Mouse (Mus musculus) kidney, embryonic 16.5 days (tissue): ENCODE data around the gene Abcf2. TPM values are rescaled to one million over a fixed set of nuclear protein-coding genes. Genes with fewer than 3 reads are reported as not detected.

Source experiments
- ATAC-seq: fragments of 200-750 bp; cut with Nextera tagmentation; 2 replicates; pipeline ENCODE4 v1.8.0; 2017; ENCODE audit warnings: moderate TSS enrichment; ENCODE audit not compliant: low FRiP score, low TSS enrichment
- H3K27ac ChIP-seq: fragments of 300-500 bp; sonication (generic); 2 replicates; pipeline ENCODE4 v1.5.1; 2014; ENCODE audit warnings: low read length
- H3K27me3 ChIP-seq: fragments of 300-500 bp; sonication (generic); 2 replicates; pipeline ENCODE4 v1.6.1; 2014; ENCODE audit warnings: low read length, control low read depth, mixed read lengths; ENCODE audit not compliant: insufficient read depth
- H3K36me3 ChIP-seq: fragments of 300-500 bp; sonication (generic); 2 replicates; pipeline ENCODE4 v1.6.1; 2014; ENCODE audit warnings: low read length, control low read depth, mixed read lengths; ENCODE audit not compliant: insufficient read depth
- H3K4me1 ChIP-seq: fragments of 300-500 bp; sonication (generic); 2 replicates; pipeline ENCODE4 v1.6.1; 2014; ENCODE audit warnings: low read length, control low read depth, mixed read lengths; ENCODE audit not compliant: insufficient read depth
- H3K4me2 ChIP-seq: fragments of 300-500 bp; sonication (generic); replicated peaks from 2 replicates; pipeline ENCODE4 v1.6.1; 2014; ENCODE audit warnings: low read depth, low read length
- H3K4me3 ChIP-seq: fragments of 300-500 bp; sonication (generic); 2 replicates; pipeline ENCODE4 v1.5.1; 2014; ENCODE audit warnings: mild to moderate bottlenecking, low read length
- H3K9ac ChIP-seq: fragments of 300-500 bp; sonication (generic); replicated peaks from 2 replicates; pipeline ENCODE4 v1.6.1; 2014; ENCODE audit warnings: low read length
- H3K9me3 ChIP-seq: fragments of 300-500 bp; sonication (generic); 2 replicates; pipeline ENCODE4 v1.6.1; 2016; ENCODE audit warnings: low read length, control low read depth
- WGBS: fragments of 180-500 bp; shearing (Covaris S2); extraction: QIAGEN DNeasy Blood & Tissue Kit; methylation state at CpG from one replicate; pipeline ENCODE4 v1.1.7; 2014; 5-methylcytosine and 5-hydroxymethylcytosine counted together
- polyA plus RNA-seq: library from polyadenylated mRNA; unstranded; fragments of >200 nt; fragmentation: Nextera tagmentation; extraction: Ambion mirVana; gene quantifications from 2 replicates; pipeline ENCODE4 v1.2.1, GENCODE M21; 2015

Gene Abcf2
- 118 TPM in 2 replicates for polyA plus RNA-seq

DNA sequence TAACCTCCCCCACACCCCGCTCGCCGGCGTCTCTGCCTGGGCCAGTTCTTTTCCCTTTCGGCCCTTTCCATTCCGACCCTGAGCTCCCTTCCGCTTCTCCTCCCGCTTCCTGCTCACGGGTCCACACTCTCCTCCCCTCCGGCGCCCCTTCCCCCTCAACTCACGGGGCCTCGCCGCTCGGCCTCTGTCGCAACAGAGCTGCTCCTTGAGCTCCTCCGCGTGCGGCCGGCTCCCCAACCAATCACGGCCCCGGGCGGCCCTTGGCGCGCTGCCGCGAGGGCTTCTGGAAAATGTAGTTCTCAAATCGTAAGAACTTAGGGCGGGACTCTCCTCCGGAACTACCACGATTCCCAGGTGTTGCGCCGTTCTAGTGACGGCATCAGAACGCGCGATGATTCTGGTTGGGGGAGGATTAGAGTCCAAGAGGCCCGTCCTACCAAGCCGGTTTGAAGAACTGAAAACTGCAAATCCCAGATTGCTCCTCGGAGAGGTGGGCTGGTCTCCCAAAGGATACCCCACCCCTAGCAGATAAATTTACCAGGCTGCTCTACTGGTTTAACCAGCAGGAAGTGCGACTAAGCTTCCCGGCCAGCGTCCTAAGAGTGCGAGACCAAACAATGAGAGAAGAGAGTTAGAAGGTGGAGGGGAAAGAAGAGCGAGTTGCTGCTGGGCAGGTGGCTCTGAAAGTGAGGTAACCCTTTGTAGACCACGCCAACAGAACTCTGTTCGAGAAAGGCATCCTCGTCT lies at the start of gene Abcf2:
Gene Abcf2 (minus strand): TSS at position 285 of the 747 bp plus-strand sequence.
- Histone ChIP-seq H3K9ac (peak within 1 kb of the TSS; percentile 77), H3K36me3 (peaks cover 20% of the 10 kb centered on the region), H3K9me3 (no peaks in the 10 kb centered on the region), H3K4me1 (peaks cover 13% of the 10 kb centered on the region), H3K4me2 (peak within 1 kb of the TSS; percentile 62), H3K27me3 (no peaks in the 10 kb centered on the region), H3K27ac (peak within 1 kb of the TSS; percentile 90), H3K4me3 (peak within 1 kb of the TSS; percentile 74)
- peak; percentile 98 for ATAC-seq
- WGBS, result under 1% methylated on average over 48 of the region's 48 CpGs

DNA sequence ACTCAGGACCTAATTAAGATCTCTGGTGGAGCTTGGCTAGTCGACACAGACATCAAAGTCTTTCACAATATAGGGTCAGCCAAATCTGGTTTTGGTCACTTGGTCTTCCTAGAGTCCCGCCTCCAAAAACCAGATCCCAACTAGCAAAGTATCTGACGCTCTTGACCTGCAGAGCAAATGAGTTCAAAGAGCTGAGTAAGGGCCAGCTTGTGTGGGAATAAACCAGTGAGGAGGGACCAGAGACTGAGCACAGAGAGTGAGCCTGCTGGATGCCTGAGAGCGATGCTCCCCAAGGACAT lies 47.5 kb upstream of the Abcf2 start:
- 26% methylated on average over 4 of the region's 4 CpGs for WGBS
- Histone ChIP-seq H3K27me3 (peaks cover 10% of the 10 kb centered on the region), H3K27ac (no peak overlapping the region), H3K9me3 (no peaks in the 10 kb centered on the region), H3K9ac (peak overlapping the region; percentile 74; the same call in 1 of the 2 replicates), H3K36me3 (no peaks in the 10 kb centered on the region), H3K4me1 (peaks cover 25% of the 10 kb centered on the region), H3K4me3 (peak overlapping the region; percentile 58), H3K4me2 (peak overlapping the region; percentile 87)
- peak; percentile 13; the same call in 1 of the 2 replicates for ATAC-seq

GRCm38 (mm10) chr5:24623986-24624821 lies 46.9 kb upstream of the Abcf2 start, which contains the start of gene Smarcd3:
Gene Smarcd3 (minus strand): TSS chr5:24624411.
- H3K4me2 ChIP-seq, result peak within 1 kb of the TSS; percentile 87

GRCm38 (mm10) chr5:24623041-24623985 lies 46.0 kb upstream of the Abcf2 start:
- Histone ChIP-seq H3K4me3 (peak overlapping the region; percentile 58), H3K9ac (peak overlapping the region; percentile 74; the same call in 1 of the 2 replicates), H3K27me3 (peaks cover 10% of the 10 kb centered on the region), H3K9me3 (no peaks in the 10 kb centered on the region), H3K36me3 (no peaks in the 10 kb centered on the region), H3K4me2 (peak overlapping the region; percentile 87), H3K27ac (no peak overlapping the region), H3K4me1 (peaks cover 25% of the 10 kb centered on the region)
- 46% methylated on average over 8 of the region's 8 CpGs for WGBS
- no peak for ATAC-seq

More at GRCm38 (mm10) chr5:24623986-24624821, 46.9 kb upstream of the Abcf2 start, which contains the start of gene Smarcd3:
- Histone ChIP-seq H3K4me1 (peaks cover 25% of the 10 kb centered on the region), H3K9me3 (no peaks in the 10 kb centered on the region), H3K9ac (peak within 1 kb of the TSS; percentile 74), H3K36me3 (no peaks in the 10 kb centered on the region), H3K27me3 (peaks cover 10% of the 10 kb centered on the region), H3K27ac (no peak within 1 kb of the TSS), H3K4me3 (peak within 1 kb of the TSS; percentile 58)
- 2% methylated on average over 37 of the region's 37 CpGs for WGBS
- ATAC-seq, result peak; percentile 72

GRCm38 (mm10) chr5:24622386-24623040 lies 45.2 kb upstream of the Abcf2 start:
- Histone ChIP-seq H3K9me3 (no peaks in the 10 kb centered on the region), H3K27ac (no peak overlapping the region), H3K4me2 (no peak overlapping the region), H3K4me3 (no peak overlapping the region), H3K36me3 (no peaks in the 10 kb centered on the region), H3K27me3 (peaks cover 10% of the 10 kb centered on the region), H3K9ac (no peak overlapping the region), H3K4me1 (peaks cover 25% of the 10 kb centered on the region)
- WGBS, result 79% methylated on average over 7 of the region's 7 CpGs
- ATAC-seq, result no peak

GRCm38 (mm10) chr5:24620626-24621025 lies 43.4 kb upstream of the Abcf2 start:
- H3K9me3 ChIP-seq, result no peaks in the 10 kb centered on the region
- 73% methylated on average over 8 of the region's 8 CpGs for WGBS

GRCm38 (mm10) chr5:24620116-24620515 lies 42.8 kb upstream of the Abcf2 start:
- H3K4me1 ChIP-seq, result peaks cover 25% of the 10 kb centered on the region
- no peak overlapping the region for H3K4me3 ChIP-seq
- H3K27ac ChIP-seq, result no peak overlapping the region
- H3K4me2 ChIP-seq, result no peak overlapping the region
- 49% methylated on average over 8 of the region's 8 CpGs for WGBS
- no peaks in the 10 kb centered on the region for H3K9me3 ChIP-seq
- H3K9ac ChIP-seq, result no peak overlapping the region
- peaks cover 10% of the 10 kb centered on the region for H3K27me3 ChIP-seq
- no peaks in the 10 kb centered on the region for H3K36me3 ChIP-seq
- no peak for ATAC-seq

More at GRCm38 (mm10) chr5:24620626-24621025, 43.4 kb upstream of the Abcf2 start:
- Histone ChIP-seq H3K36me3 (no peaks in the 10 kb centered on the region), H3K27me3 (peaks cover 10% of the 10 kb centered on the region), H3K4me3 (no peak overlapping the region), H3K9ac (no peak overlapping the region), H3K27ac (no peak overlapping the region), H3K4me2 (no peak overlapping the region), H3K4me1 (peaks cover 25% of the 10 kb centered on the region)
- ATAC-seq, result no peak

GRCm38 (mm10) chr5:24618921-24619320 lies 41.7 kb upstream of the Abcf2 start:
- Histone ChIP-seq H3K9ac (no peak overlapping the region), H3K9me3 (no peaks in the 10 kb centered on the region), H3K36me3 (no peaks in the 10 kb centered on the region), H3K27ac (no peak overlapping the region), H3K4me2 (no peak overlapping the region), H3K4me3 (no peak overlapping the region), H3K27me3 (peaks cover 10% of the 10 kb centered on the region), H3K4me1 (peaks cover 16% of the 10 kb centered on the region)
- ATAC-seq, result no peak
- 82% methylated on average over 3 of the region's 3 CpGs for WGBS

- H3K9me3 ChIP-seq, result no peaks in the 10 kb centered on the region
These were observed 37.8 kb upstream of the Abcf2 start for GRCm38 (mm10) chr5:24615097-24615496.

More at GRCm38 (mm10) chr5:24615097-24615496, 37.8 kb upstream of the Abcf2 start:
- Histone ChIP-seq H3K4me1 (peaks cover 11% of the 10 kb centered on the region), H3K4me2 (no peak overlapping the region), H3K4me3 (no peak overlapping the region), H3K27ac (no peak overlapping the region), H3K27me3 (no peaks in the 10 kb centered on the region), H3K36me3 (no peaks in the 10 kb centered on the region), H3K9ac (no peak overlapping the region)
- WGBS, result 63% methylated on average over 6 of the region's 6 CpGs
- no peak for ATAC-seq
